In the genomic region with DNA sequence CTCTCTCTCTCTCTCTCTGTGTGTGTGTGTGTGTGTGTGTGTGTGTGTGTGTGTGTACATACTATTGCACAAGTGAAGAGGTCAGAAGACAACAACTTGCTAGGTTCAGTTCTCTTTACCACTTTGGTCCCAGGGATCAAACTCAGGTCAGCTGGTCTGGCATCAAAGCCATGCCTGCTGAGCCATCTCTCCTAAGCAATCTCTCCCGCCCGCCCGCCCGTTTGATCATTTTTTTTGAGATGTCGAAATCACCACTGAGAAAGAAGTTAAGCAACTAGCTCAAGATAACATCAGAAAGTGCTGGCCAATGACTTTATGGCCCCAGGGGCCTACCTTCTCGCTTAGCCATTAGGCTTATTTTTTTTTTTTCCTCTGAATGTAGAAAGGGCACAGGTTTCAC, we compare ENCODE assay signal across 16 mouse cellular contexts. TPM values are rescaled to one million over a fixed set of nuclear protein-coding genes. Genes with fewer than 3 reads are reported as not detected.
DNase-seq lines count a peak whose midpoint lies in the region; ATAC-seq and TF ChIP-seq lines count a peak whose summit lies in the region.
"Had no signal": no experiment of that assay in that cellular context is flagged by ENCODE, and none has a peak within 500 bp of the region (broad histone marks: within the 10 kb centered on the region; RNA-seq: fewer than 3 reads in every experiment).

No protein-coding gene starts in this region.

- WGBS in liver, embryonic 14.5 days (ENCODE audit: insufficient replicate concordance): 43% methylated on average over 6 of the region's 6 CpGs

- H3K36me3 ChIP-seq in liver, embryonic 14.5 days (replicated peaks; ENCODE audit: control insufficient read depth, insufficient read depth, low read depth): no peaks in the 10 kb centered on the region
- H3K36me3 ChIP-seq: embryonic facial prominence, embryonic 15.5 days; heart, embryonic 12.5 days; limb, embryonic 12.5 days had no signal

- no peaks in the 10 kb centered on the region for H3K27me3 ChIP-seq in liver, embryonic 14.5 days (ENCODE audit: control insufficient read depth, insufficient read depth, low read length)
- H3K27me3 ChIP-seq: embryonic facial prominence, embryonic 15.5 days; forebrain, embryonic 13.5 days; heart, embryonic 12.5 days; limb, embryonic 12.5 days had no signal

- no peak overlapping the region for H3K27ac ChIP-seq in liver, embryonic 14.5 days
- H3K27ac ChIP-seq: embryonic facial prominence, embryonic 15.5 days; forebrain, embryonic 13.5 days; limb, embryonic 12.5 days had no signal

- H3K4me3 ChIP-seq in liver, embryonic 14.5 days (ENCODE audit: insufficient read depth in 1 of 2, low read depth in 2 of 2, low read length in 2 of 2): no peak overlapping the region
- H3K4me3 ChIP-seq: embryonic facial prominence, embryonic 15.5 days; forebrain, embryonic 13.5 days; heart, embryonic 12.5 days; limb, embryonic 12.5 days had no signal

- H3K9ac ChIP-seq in liver, embryonic 14.5 days (replicated peaks): no peak overlapping the region
- H3K9ac ChIP-seq: embryonic facial prominence, embryonic 15.5 days; forebrain, embryonic 13.5 days; heart, embryonic 12.5 days; limb, embryonic 12.5 days had no signal

- no peak for TF ChIP-seq EP300 in liver, embryonic 14.5 days (IDR thresholded peaks at IDR 0.05; ENCODE audit: low read depth)

- no peaks in the 10 kb centered on the region for H3K9me3 ChIP-seq in liver, embryonic 14.5 days (ENCODE audit: control insufficient read depth, low read length)
- H3K9me3 ChIP-seq: embryonic facial prominence, embryonic 15.5 days; forebrain, embryonic 13.5 days; heart, embryonic 12.5 days; limb, embryonic 12.5 days had no signal

- H3K4me2 ChIP-seq in liver, embryonic 14.5 days (ENCODE audit: low read depth): no peak overlapping the region
- H3K4me2 ChIP-seq: embryonic facial prominence, embryonic 15.5 days; forebrain, embryonic 13.5 days; heart, embryonic 12.5 days; limb, embryonic 12.5 days had no signal

- 0 out of 2 replicates have a peak, but pooled peaks have one; percentile 45 for ATAC-seq in liver, embryonic 14.5 days (ENCODE audit: insufficient read depth)
- ATAC-seq: forebrain, embryonic 13.5 days had no signal

- TF ChIP-seq CTCF in liver, embryonic 14.5 days (IDR thresholded peaks at IDR 0.05; ENCODE audit: low read depth): no peak

- peak; percentile 4 for DNase-seq in adrenal gland, adult 8-10 months
- DNase-seq in adrenal gland, adult 18-20 months (ENCODE audit: low spot score in 2 of 2): no peak
- peak; percentile 18 for DNase-seq in 3T3-L1 (ENCODE audit: low read depth, low spot score)
- DNase-seq in gonadal fat pad, adult 2 months (ENCODE audit: low read depth): peak; percentile 44
- DNase-seq in liver, embryonic 14.5 days (ENCODE audit: low read depth in 3 of 3, low spot score in 3 of 3): peak; percentile 5 to 14 (median 7)
- no peak for DNase-seq in right cerebral cortex, postnatal 4 days
- DNase-seq in ovary, adult 18-20 months (ENCODE audit: low spot score): no peak
- no peak for DNase-seq in thymus, postnatal 36 days
- DNase-seq: cerebellum, adult 18-20 months; kidney, adult 11 months; layer of hippocampus, postnatal 36 days; thymus, adult 18-20 months had no signal

- H3K4me1 ChIP-seq in liver, embryonic 14.5 days (replicated peaks; ENCODE audit: control insufficient read depth in 2 of 2, insufficient read depth in 2 of 2, low read length in 1 of 2): peaks cover 0 to 9% of the 10 kb centered on the region in 2 experiments; a peak in 2 of 4 replicates
- H3K4me1 ChIP-seq: embryonic facial prominence, embryonic 15.5 days; limb, embryonic 12.5 days had no signal

RNA-seq across cellular contexts. Expression of a gene that starts 59.3 kb away (rescaled TPM):
- total RNA-seq in adrenal gland, adult 8-10 months (2022): 10 to 100 TPM; 19.4 to 31.5 (median 25.8) TPM
- 10 to 100 TPM; 18.4 to 18.8 TPM for total RNA-seq in adrenal gland, adult 18-20 months (2021)
- 5.4 and 6.1 TPM in 2 replicates for polyA plus RNA-seq in gonadal fat pad, adult 2 months (2012; rRNA removed)
- polyA plus RNA-seq in liver, embryonic 14.5 days (2012; rRNA removed): 1.5 and 2.1 TPM in 2 replicates
- 1.3 and 1.4 TPM in 2 replicates for polyA plus RNA-seq in liver, embryonic 14.5 days (2014; fragmentation: Nextera tagmentation; extraction: Ambion mirVana)

Comparison
In these comparisons a context has a peak if more than half of its experiments do, and no peak if none do; other contexts are left out.
1. DNase-seq: peak in adrenal gland, adult 8-10 months (single experiment), 3T3-L1 (single experiment), gonadal fat pad, adult 2 months (single experiment) and liver, embryonic 14.5 days (3 of 3); none in adrenal gland, adult 18-20 months (0 of 2), right cerebral cortex, postnatal 4 days (single experiment), ovary, adult 18-20 months (single experiment) and thymus, postnatal 36 days (0 of 2).